Mouse (Mus musculus) hindbrain, embryonic 11.5 days (tissue): ENCODE data around the gene Sectm1b. TPM values are rescaled to one million over a fixed set of nuclear protein-coding genes. Genes with fewer than 3 reads are reported as not detected.
"Not testable (repeated sequence)": the region's sequence is repeated elsewhere in the genome, so short reads cannot be mapped to it uniquely, and the experiment has no call there.

Experiments used
- ATAC-seq: fragments of 200-750 bp; cut with Nextera tagmentation; 2 replicates; pipeline ENCODE4 v1.8.0; 2017; ENCODE audit warnings: mild to moderate bottlenecking, moderate TSS enrichment, moderate library complexity; ENCODE audit not compliant: low FRiP score
- DNase-seq: peaks from one replicate; pipeline ENCODE4 v3.0.0-alpha.2; 2015; ENCODE audit warnings: low spot score
- H3K27ac ChIP-seq: fragments of 300-500 bp; sonication (generic); 2 replicates; pipeline ENCODE4 v1.5.1; 2014; ENCODE audit warnings: mild to moderate bottlenecking, low read depth, low read length
- H3K27me3 ChIP-seq: fragments of 300-500 bp; sonication (generic); 2 replicates; pipeline ENCODE4 v1.6.1; 2014; ENCODE audit warnings: mild to moderate bottlenecking, low read length, moderate library complexity, mixed read lengths; ENCODE audit not compliant: control insufficient read depth, insufficient read depth
- H3K36me3 ChIP-seq: fragments of 300-500 bp; sonication (generic); 2 replicates; pipeline ENCODE4 v1.6.1; 2014; ENCODE audit warnings: mild to moderate bottlenecking, low read length, moderate library complexity, mixed read lengths; ENCODE audit not compliant: control insufficient read depth, insufficient read depth
- H3K4me1 ChIP-seq: fragments of 300-500 bp; sonication (generic); replicated peaks from 2 replicates; pipeline ENCODE4 v1.6.1; 2014; ENCODE audit warnings: low read length, mixed read lengths; ENCODE audit not compliant: control insufficient read depth, insufficient read depth
- H3K4me2 ChIP-seq: fragments of 300-500 bp; sonication (generic); replicated peaks from 2 replicates; pipeline ENCODE4 v1.6.1; 2014; ENCODE audit warnings: mild to moderate bottlenecking, low read depth, low read length
- H3K4me3 ChIP-seq: fragments of 300-500 bp; sonication (generic); 2 replicates; pipeline ENCODE4 v1.5.1; 2014; ENCODE audit warnings: low read depth, low read length
- H3K9ac ChIP-seq: fragments of 300-500 bp; sonication (generic); 2 replicates; pipeline ENCODE4 v1.6.1; 2014; ENCODE audit warnings: low read depth, low read length
- H3K9me3 ChIP-seq: fragments of 300-500 bp; sonication (generic); 2 replicates; pipeline ENCODE4 v1.6.1; 2016; ENCODE audit warnings: low read length; ENCODE audit not compliant: control insufficient read depth
- WGBS: fragments of 180-500 bp; shearing (Covaris S2); extraction: QIAGEN DNeasy Blood & Tissue Kit; methylation state at CpG from one replicate; pipeline ENCODE4 v1.1.7; 2014; 5-methylcytosine and 5-hydroxymethylcytosine counted together
- polyA plus RNA-seq: library from polyadenylated mRNA; unstranded; fragments of >200 nt; fragmentation: Nextera tagmentation; extraction: Ambion mirVana; gene quantifications from 2 replicates; pipeline ENCODE4 v1.2.1, GENCODE M21; 2014

Gene Sectm1b
- polyA plus RNA-seq, 1 experiment from 2014 or later, result not detected

- WGBS, result 32% methylated on average over 1 of the region's 1 CpGs
- Histone ChIP-seq H3K4me1 (no peaks in the 10 kb centered on the region), H3K27ac (no peak overlapping the region), H3K9ac (no peak overlapping the region), H3K4me2 (no peak overlapping the region), H3K27me3 (no peaks in the 10 kb centered on the region), H3K36me3 (no peaks in the 10 kb centered on the region), H3K9me3 (no peaks in the 10 kb centered on the region), H3K4me3 (no peak overlapping the region)
- no peak for ATAC-seq
- DNase-seq, result no peak
These were observed 18.1 kb downstream of the Sectm1b start for GRCm38 (mm10) chr11:121045286-121045685.

GRCm38 (mm10) chr11:121043025-121043424 lies 20.3 kb downstream of the Sectm1b start:
- WGBS, result 64% methylated on average over 1 of the region's 1 CpGs
- not testable (repeated sequence) for H3K27me3 ChIP-seq, H3K36me3 ChIP-seq, H3K9me3 ChIP-seq, H3K9ac ChIP-seq, H3K4me1 ChIP-seq, H3K4me2 ChIP-seq, ATAC-seq, DNase-seq, H3K4me3 ChIP-seq, H3K27ac ChIP-seq

- no peaks in the 10 kb centered on the region for H3K36me3 ChIP-seq
- no peak overlapping the region for H3K4me2 ChIP-seq
- no peak overlapping the region for H3K27ac ChIP-seq
- no peak for DNase-seq
- H3K27me3 ChIP-seq, result no peaks in the 10 kb centered on the region
- no peak for ATAC-seq
- H3K4me1 ChIP-seq, result no peaks in the 10 kb centered on the region
- no peak overlapping the region for H3K9ac ChIP-seq
- no peak overlapping the region for H3K4me3 ChIP-seq
- no peaks in the 10 kb centered on the region for H3K9me3 ChIP-seq
- 82% methylated on average over 4 of the region's 4 CpGs for WGBS
These were observed 20.9 kb downstream of the Sectm1b start for GRCm38 (mm10) chr11:121042480-121042879.

GRCm38 (mm10) chr11:121041636-121042035 lies 21.7 kb downstream of the Sectm1b start:
- Histone ChIP-seq H3K27me3 (no peaks in the 10 kb centered on the region), H3K36me3 (no peaks in the 10 kb centered on the region), H3K27ac (no peak overlapping the region), H3K9ac (no peak overlapping the region), H3K9me3 (no peaks in the 10 kb centered on the region), H3K4me1 (no peaks in the 10 kb centered on the region), H3K4me2 (no peak overlapping the region), H3K4me3 (no peak overlapping the region)
- no peak for ATAC-seq
- WGBS, result 76% methylated on average over 4 of the region's 4 CpGs
- no peak for DNase-seq

GRCm38 (mm10) chr11:121041212-121041611 lies 22.2 kb downstream of the Sectm1b start:
- Histone ChIP-seq H3K4me1 (no peaks in the 10 kb centered on the region), H3K36me3 (no peaks in the 10 kb centered on the region), H3K4me3 (no peak overlapping the region), H3K4me2 (no peak overlapping the region), H3K27me3 (no peaks in the 10 kb centered on the region), H3K27ac (no peak overlapping the region), H3K9me3 (no peaks in the 10 kb centered on the region), H3K9ac (no peak overlapping the region)
- peak; percentile 86 for DNase-seq
- 9% methylated on average over 4 of the region's 4 CpGs for WGBS
- no peak for ATAC-seq

GRCm38 (mm10) chr11:121039302-121039701 lies 24.1 kb downstream of the Sectm1b start, which contains the start of gene Cd7:
Gene Cd7, minus strand, starts transcription at chr11:121039418.
- DNase-seq, result no peak
- WGBS, result 74% methylated on average over 5 of the region's 5 CpGs
- Histone ChIP-seq H3K4me2 (no peak within 1 kb of the TSS), H3K36me3 (no peaks in the 10 kb centered on the region), H3K27ac (no peak within 1 kb of the TSS), H3K4me3 (no peak within 1 kb of the TSS), H3K9ac (no peak within 1 kb of the TSS), H3K27me3 (no peaks in the 10 kb centered on the region), H3K9me3 (no peaks in the 10 kb centered on the region), H3K4me1 (no peaks in the 10 kb centered on the region)
- ATAC-seq, result no peak

GRCm38 (mm10) chr11:121038366-121039240 lies 24.8 kb downstream of the Sectm1b start:
- Histone ChIP-seq H3K27ac (no peak overlapping the region), H3K27me3 (no peaks in the 10 kb centered on the region), H3K36me3 (no peaks in the 10 kb centered on the region), H3K9ac (no peak overlapping the region), H3K9me3 (no peaks in the 10 kb centered on the region), H3K4me3 (no peak overlapping the region), H3K4me2 (no peak overlapping the region), H3K4me1 (no peaks in the 10 kb centered on the region)
- ATAC-seq, result no peak
- DNase-seq, result no peak
- WGBS, result 90% methylated on average over 11 of the region's 11 CpGs

- no peak for DNase-seq
- Histone ChIP-seq H3K4me3 (no peak overlapping the region), H3K27ac (no peak overlapping the region), H3K9me3 (no peaks in the 10 kb centered on the region), H3K4me1 (no peaks in the 10 kb centered on the region), H3K9ac (no peak overlapping the region), H3K4me2 (no peak overlapping the region), H3K36me3 (no peaks in the 10 kb centered on the region), H3K27me3 (no peaks in the 10 kb centered on the region)
- ATAC-seq, result no peak
- 85% methylated on average over 5 of the region's 5 CpGs for WGBS
These were observed 30.3 kb downstream of the Sectm1b start for GRCm38 (mm10) chr11:121033118-121033517.

GRCm38 (mm10) chr11:121027259-121027658 lies 36.1 kb downstream of the Sectm1b start:
- Histone ChIP-seq H3K27ac (no peak overlapping the region), H3K4me3 (no peak overlapping the region), H3K27me3 (no peaks in the 10 kb centered on the region), H3K9me3 (no peaks in the 10 kb centered on the region), H3K36me3 (no peaks in the 10 kb centered on the region), H3K4me2 (no peak overlapping the region), H3K9ac (no peak overlapping the region), H3K4me1 (no peaks in the 10 kb centered on the region)
- 88% methylated on average over 7 of the region's 7 CpGs for WGBS
- DNase-seq (no peak), ATAC-seq (no peak)
